Mouse (Mus musculus) forebrain, embryonic 10.5 days (tissue): Measurements from ENCODE around the gene Flvcr1. TPM values are rescaled to one million over a fixed set of nuclear protein-coding genes. Genes with fewer than 3 reads are reported as not detected.

Experiments
- DNase-seq: peaks from one replicate; pipeline ENCODE4 v3.0.0-alpha.2; 2017; ENCODE audit warnings: low spot score; ENCODE audit errors: extremely low spot score
- H3K27ac ChIP-seq: fragments of 300-500 bp; sonication (generic); 2 replicates; pipeline ENCODE4 v1.5.1; 2016; ENCODE audit warnings: mild to moderate bottlenecking
- H3K27me3 ChIP-seq: fragments of 300-500 bp; sonication (generic); 2 replicates; pipeline ENCODE4 v1.6.1; 2016; ENCODE audit warnings: mild to moderate bottlenecking; ENCODE audit not compliant: poor library complexity, severe bottlenecking
- H3K36me3 ChIP-seq: fragments of 300-500 bp; sonication (generic); replicated peaks from 2 replicates; pipeline ENCODE4 v1.6.1; 2016; ENCODE audit warnings: mild to moderate bottlenecking, moderate library complexity
- H3K4me1 ChIP-seq: fragments of 300-500 bp; sonication (generic); 2 replicates; pipeline ENCODE4 v1.6.1; 2016
- H3K4me3 ChIP-seq: fragments of 300-500 bp; sonication (generic); 2 replicates; pipeline ENCODE4 v1.5.1; 2016; ENCODE audit warnings: mild to moderate bottlenecking, moderate library complexity
- H3K9me3 ChIP-seq: fragments of 300-500 bp; sonication (generic); 2 replicates; pipeline ENCODE4 v1.6.1; 2016; ENCODE audit warnings: mild to moderate bottlenecking, moderate library complexity
- WGBS: fragments of 180-500 bp; shearing (Covaris S2); methylation state at CpG from one replicate; pipeline ENCODE4 v1.1.7; 2016; 5-methylcytosine and 5-hydroxymethylcytosine counted together
- polyA plus RNA-seq: library from polyadenylated mRNA; unstranded; fragments of >200 nt; fragmentation: Nextera tagmentation; extraction: Ambion mirVana; gene quantifications from 2 replicates; pipeline ENCODE4 v1.2.1, GENCODE M21; 2016

Gene Flvcr1
- polyA plus RNA-seq, 1 experiment from 2014 or later = 8.2 TPM

DNA sequence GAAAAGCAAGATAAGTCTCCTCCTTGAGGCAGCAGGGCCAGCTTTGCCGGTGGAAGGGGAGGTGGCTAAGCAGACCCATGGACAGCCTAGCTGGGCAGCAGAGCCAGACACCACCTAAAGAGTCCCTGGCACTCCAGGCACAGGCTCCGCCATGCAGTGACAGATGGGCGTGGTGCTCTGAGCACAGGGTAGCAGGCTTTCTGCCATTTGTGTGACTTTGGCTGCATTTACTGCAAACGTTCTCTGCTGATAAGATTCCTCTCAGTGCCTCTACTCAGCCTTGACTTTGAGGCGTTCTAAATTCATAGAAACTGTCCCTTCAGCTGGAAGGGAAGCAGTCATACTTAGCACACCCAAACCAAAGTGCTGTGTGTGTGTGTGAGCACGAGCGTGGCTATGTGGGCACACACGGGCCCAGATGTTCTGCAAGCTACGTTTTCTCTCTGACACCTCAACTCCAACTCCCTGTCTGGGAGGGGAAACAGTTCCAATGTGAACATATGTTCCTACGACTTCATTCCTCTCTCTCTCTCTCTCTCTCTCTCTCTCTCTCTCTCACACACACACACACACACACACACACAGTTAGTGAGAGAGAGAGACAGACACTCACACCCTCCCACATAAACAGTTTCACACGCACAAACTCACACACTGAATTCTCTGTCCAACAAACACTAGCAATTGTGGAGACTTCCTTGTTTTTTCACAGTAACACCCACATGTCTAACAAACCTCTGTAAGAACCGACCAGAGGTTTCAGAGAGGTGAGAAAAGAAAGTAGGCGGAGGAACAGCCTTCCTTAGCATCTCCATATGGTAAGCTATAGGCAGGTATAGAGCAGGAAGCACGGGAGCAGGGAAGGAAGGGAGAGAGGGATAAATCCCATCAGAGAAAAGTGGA, 54.0 kb downstream of the Flvcr1 start:
- H3K4me1 ChIP-seq = peaks cover 7% of the 10 kb centered on the region
- WGBS = 93% methylated on average over 14 of the region's 14 CpGs
- H3K9me3 ChIP-seq = no peaks in the 10 kb centered on the region
- no peak overlapping the region for H3K27ac ChIP-seq
- peaks cover 92% of the 10 kb centered on the region for H3K36me3 ChIP-seq
- no peak overlapping the region for H3K4me3 ChIP-seq
- no peak for DNase-seq
- H3K27me3 ChIP-seq = 0 out of 2 replicates have a peak, but pooled peaks cover under 1% of the 10 kb centered on the region

DNA sequence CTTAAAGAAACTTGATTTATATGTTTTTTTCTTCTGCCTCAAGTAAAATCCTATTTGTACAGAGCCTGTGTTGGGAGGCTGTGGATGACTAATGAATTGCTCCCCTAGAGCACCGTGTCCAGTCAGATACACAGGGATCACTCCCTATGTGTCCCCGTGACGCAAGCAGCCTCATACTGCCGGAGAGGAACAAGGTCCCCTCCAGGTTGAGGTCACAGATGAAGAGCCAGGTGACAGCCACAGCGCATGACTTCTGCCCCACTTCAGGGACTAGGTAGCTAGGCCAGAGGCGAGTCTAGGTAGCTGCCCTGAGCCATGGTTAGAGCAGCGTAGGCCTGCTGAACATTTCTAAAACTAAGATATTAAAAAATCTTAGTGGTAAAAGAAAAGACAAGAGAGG, 57.9 kb downstream of the Flvcr1 start:
- H3K36me3 ChIP-seq = peaks cover 95% of the 10 kb centered on the region
- 95% methylated on average over 7 of the region's 7 CpGs for WGBS
- H3K4me3 ChIP-seq = no peak overlapping the region
- no peaks in the 10 kb centered on the region for H3K4me1 ChIP-seq
- no peaks in the 10 kb centered on the region for H3K27me3 ChIP-seq
- no peak overlapping the region for H3K27ac ChIP-seq
- no peaks in the 10 kb centered on the region for H3K9me3 ChIP-seq
- no peak for DNase-seq

DNA sequence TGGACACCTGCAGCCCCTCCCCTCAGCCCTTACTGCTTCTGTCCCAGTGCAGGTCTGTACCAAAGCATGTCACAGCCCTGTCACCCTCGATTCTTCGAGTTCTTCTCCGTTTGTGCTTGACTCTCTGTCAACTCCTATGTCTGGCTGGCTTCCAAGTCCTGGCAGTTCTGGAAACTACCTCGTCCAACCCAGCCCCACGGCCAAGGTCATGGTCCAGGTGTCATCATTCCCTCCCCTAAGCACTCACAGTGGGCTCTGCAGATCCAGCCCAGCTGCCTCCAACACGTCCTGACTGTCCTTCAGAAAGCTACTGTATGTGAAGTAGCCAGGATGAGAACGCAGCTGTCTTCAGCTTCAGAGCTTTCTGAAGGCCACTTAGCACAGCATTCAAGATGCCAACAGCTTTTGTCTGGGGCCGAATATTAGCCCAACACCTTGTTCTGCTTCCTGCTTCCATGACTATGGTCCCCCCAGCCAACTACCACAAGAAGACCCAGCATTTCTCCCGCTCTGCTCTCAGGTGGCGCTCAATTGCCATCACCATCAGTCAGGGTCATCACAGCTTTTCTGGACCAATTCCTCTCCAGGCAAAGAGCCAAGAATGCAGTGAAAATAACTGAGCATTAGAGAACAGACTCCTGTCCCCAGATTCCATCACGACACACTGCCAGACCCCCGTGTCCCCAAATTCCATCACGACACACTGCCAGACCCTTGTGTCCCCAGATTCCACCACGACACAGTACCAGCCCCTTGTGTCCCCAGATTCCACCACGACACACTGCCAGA, 60.8 kb downstream of the Flvcr1 start:
- DNase-seq = no peak
- Histone ChIP-seq H3K4me3 (no peak overlapping the region), H3K27me3 (no peaks in the 10 kb centered on the region), H3K27ac (no peak overlapping the region), H3K4me1 (no peaks in the 10 kb centered on the region), H3K36me3 (peaks cover 95% of the 10 kb centered on the region), H3K9me3 (no peaks in the 10 kb centered on the region)
- 94% methylated on average over 15 of the region's 15 CpGs for WGBS

DNA sequence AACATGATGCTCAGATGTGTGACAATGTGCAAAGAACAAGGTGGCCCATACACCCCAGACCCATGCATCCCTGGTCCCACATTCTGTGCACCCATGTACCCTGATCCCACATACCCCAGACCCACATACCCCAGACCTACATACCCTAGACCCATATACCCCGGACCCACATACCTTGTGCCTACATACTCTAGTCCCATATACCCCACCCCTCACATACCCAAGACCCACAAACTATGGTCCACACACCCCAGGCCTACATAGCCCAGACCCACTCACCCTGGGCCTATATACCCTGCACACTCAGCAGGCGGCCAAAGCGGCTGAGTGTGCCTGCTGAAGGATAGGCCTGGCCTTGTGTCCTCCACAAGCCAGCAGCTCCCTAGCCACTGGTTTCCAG, 63.2 kb downstream of the Flvcr1 start:
- WGBS = 91% methylated on average over 3 of the region's 3 CpGs
- H3K27me3 ChIP-seq = no peaks in the 10 kb centered on the region
- peaks cover 95% of the 10 kb centered on the region for H3K36me3 ChIP-seq
- H3K27ac ChIP-seq = no peak overlapping the region
- no peak for DNase-seq
- H3K9me3 ChIP-seq = no peaks in the 10 kb centered on the region
- H3K4me1 ChIP-seq = no peaks in the 10 kb centered on the region
- H3K4me3 ChIP-seq = no peak overlapping the region

DNA sequence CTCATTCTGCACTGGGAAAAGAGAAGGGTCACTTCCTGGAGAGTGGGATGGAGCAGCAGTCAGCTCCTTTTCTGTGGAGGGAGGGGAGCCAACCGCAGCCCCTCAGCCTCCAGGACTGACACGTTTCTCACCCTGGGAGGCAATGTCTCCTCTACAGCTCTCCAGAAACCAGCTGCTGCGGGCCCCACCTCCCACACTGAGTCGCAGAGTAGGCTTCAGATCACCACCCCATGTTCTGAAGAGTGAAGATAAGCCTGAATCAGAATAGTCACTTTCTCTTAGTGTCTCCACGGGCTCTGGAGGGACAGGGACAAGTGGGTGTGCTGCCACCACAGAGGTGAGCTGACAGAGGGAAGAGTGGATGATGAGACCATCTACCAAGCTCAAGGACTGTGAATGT, 67.1 kb downstream of the Flvcr1 start:
- H3K9me3 ChIP-seq = no peaks in the 10 kb centered on the region
- no peaks in the 10 kb centered on the region for H3K27me3 ChIP-seq
- 88% methylated on average over 5 of the region's 5 CpGs for WGBS
- no peak for DNase-seq
- no peaks in the 10 kb centered on the region for H3K4me1 ChIP-seq
- H3K4me3 ChIP-seq = no peak overlapping the region
- H3K27ac ChIP-seq = no peak overlapping the region
- H3K36me3 ChIP-seq = peaks cover 99% of the 10 kb centered on the region

Other genes starting within 250 kb of the Flvcr1 start
- 14.7 and 17.3 TPM in 2 replicates for gene Rps6kc1, start 114.4 kb downstream of the Flvcr1 start, polyA plus RNA-seq
- 50.8 and 52.7 TPM in 2 replicates for gene Angel2, start 101.0 kb downstream of the Flvcr1 start, polyA plus RNA-seq
- gene Vash2, start 46.9 kb downstream of the Flvcr1 start, polyA plus RNA-seq = 39.0 and 39.7 TPM in 2 replicates
- gene Spata45, start 10.5 kb upstream of the Flvcr1 start, polyA plus RNA-seq = not detected in 2 replicates
- 11.6 and 11.9 TPM in 2 replicates for gene Tatdn3, start 36.8 kb upstream of the Flvcr1 start, polyA plus RNA-seq
- 38.2 and 39.0 TPM in 2 replicates for gene Nsl1, start 36.9 kb upstream of the Flvcr1 start, polyA plus RNA-seq
- 8.0 and 9.7 TPM in 2 replicates for gene Batf3, start 71.7 kb upstream of the Flvcr1 start, polyA plus RNA-seq
- not detected in 2 replicates for gene Fam71a, start 138.7 kb upstream of the Flvcr1 start, polyA plus RNA-seq
- 2.9 and 3.4 TPM in 2 replicates for gene Atf3, start 191.9 kb upstream of the Flvcr1 start, polyA plus RNA-seq